Mouse (Mus musculus) bone marrow macrophage, adult 2 months (primary cell): ENCODE measurements around the gene Prok2.

Experiments
- CTCF ChIP-seq: IDR thresholded peaks from 2 replicates; pipeline ENCODE4 v1.5.1; 2012; ENCODE audit warnings: low read depth, mild to moderate bottlenecking, low read length, moderate library complexity
- POLR2A ChIP-seq: IDR thresholded peaks from 2 replicates; pipeline ENCODE4 v1.6.1; 2012; ENCODE audit warnings: mild to moderate bottlenecking, low read depth, low read length, borderline replicate concordance

DNA sequence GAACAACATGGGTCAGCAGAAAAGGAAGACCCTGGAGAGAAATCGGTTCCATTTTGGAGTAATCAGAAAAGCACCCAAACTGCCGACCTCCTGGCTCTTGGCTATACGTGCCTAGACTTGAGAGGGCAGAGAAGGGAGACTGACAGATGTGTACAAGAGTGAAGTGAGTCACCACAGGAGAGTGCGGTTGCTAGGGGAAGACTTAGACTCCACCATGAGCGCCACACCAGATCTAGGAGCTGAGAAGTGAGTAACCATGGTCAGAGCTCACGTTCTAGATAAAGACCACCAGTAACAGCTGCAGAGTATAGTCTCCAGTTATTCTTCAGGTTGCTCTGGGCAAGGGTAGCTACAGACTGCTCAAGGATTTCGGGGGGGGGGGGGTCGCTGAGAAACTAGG is 63.0 kb downstream of the Prok2 start:
- TF ChIP-seq CTCF = no peak
- TF ChIP-seq POLR2A = no peak
